Mouse (Mus musculus) limb, embryonic 11.5 days (tissue): ENCODE data around the gene Dlk1. TPM values are rescaled to one million over a fixed set of nuclear protein-coding genes. Genes with fewer than 3 reads are reported as not detected.

Source experiments
- ATAC-seq: fragments of 200-750 bp; cut with Nextera tagmentation; 2 replicates; pipeline ENCODE4 v1.8.0; 2017; ENCODE audit warnings: low read depth; ENCODE audit not compliant: insufficient number of reproducible peaks, low FRiP score, low TSS enrichment
- DNase-seq: peaks from one replicate; pipeline ENCODE4 v3.0.0-alpha.2; 2015; ENCODE audit warnings: low spot score
- H3K27ac ChIP-seq: fragments of 300-500 bp; sonication (generic); replicated peaks from 2 replicates; pipeline ENCODE4 v1.5.1; 2014; ENCODE audit warnings: low read depth, mild to moderate bottlenecking, low read length
- H3K27me3 ChIP-seq: fragments of 300-500 bp; sonication (generic); 2 replicates; pipeline ENCODE4 v1.6.1; 2014; ENCODE audit warnings: mild to moderate bottlenecking, low read length, mixed read lengths; ENCODE audit not compliant: control insufficient read depth, insufficient read depth
- H3K36me3 ChIP-seq: fragments of 300-500 bp; sonication (generic); 2 replicates; pipeline ENCODE4 v1.6.1; 2014; ENCODE audit warnings: mild to moderate bottlenecking, low read length, moderate library complexity, mixed read lengths; ENCODE audit not compliant: control insufficient read depth, insufficient read depth
- H3K4me1 ChIP-seq: fragments of 300-500 bp; sonication (generic); 2 replicates; pipeline ENCODE4 v1.6.1; 2014; ENCODE audit warnings: low read length, mixed read lengths; ENCODE audit not compliant: control insufficient read depth, insufficient read depth
- H3K4me2 ChIP-seq: fragments of 300-500 bp; sonication (generic); 2 replicates; pipeline ENCODE4 v1.6.1; 2014; ENCODE audit warnings: low read depth, mild to moderate bottlenecking, moderate library complexity; ENCODE audit not compliant: severe bottlenecking
- H3K4me3 ChIP-seq: fragments of 300-500 bp; sonication (generic); 2 replicates; pipeline ENCODE4 v1.5.1; 2014; ENCODE audit warnings: low read depth, low read length
- H3K9ac ChIP-seq: fragments of 300-500 bp; sonication (generic); 2 replicates; pipeline ENCODE4 v1.6.1; 2014; ENCODE audit warnings: mild to moderate bottlenecking, low read length
- H3K9me3 ChIP-seq: fragments of 300-500 bp; sonication (generic); 2 replicates; pipeline ENCODE4 v1.6.1; 2016; ENCODE audit warnings: low read length; ENCODE audit not compliant: control insufficient read depth
- WGBS: fragments of 180-500 bp; shearing (Covaris S2); extraction: QIAGEN DNeasy Blood & Tissue Kit; methylation state at CpG from one replicate; pipeline ENCODE4 v1.1.7; 2014; 5-methylcytosine and 5-hydroxymethylcytosine counted together
- polyA plus RNA-seq: library from polyadenylated mRNA; unstranded; fragments of >200 nt; fragmentation: Nextera tagmentation; extraction: Ambion mirVana; gene quantifications from 2 replicates; pipeline ENCODE4 v1.2.1, GENCODE M21; 2014

The Dlk1 gene
- polyA plus RNA-seq: 95.6 and 121 TPM in 2 replicates

GRCm38 (mm10) chr12:109452592-109452991 lies at the start of gene Dlk1:
Gene Dlk1, plus strand, starts transcription at chr12:109452823.
- no peaks in the 10 kb centered on the region for H3K36me3 ChIP-seq
- ATAC-seq: no peak
- DNase-seq: no peak
- 4% methylated on average over 13 of the region's 13 CpGs for WGBS
- 0 out of 2 replicates have a peak within 1 kb of the TSS, but pooled peaks have one; percentile 9 for H3K27ac ChIP-seq
- H3K4me3 ChIP-seq: peak within 1 kb of the TSS; percentile 33
- H3K9ac ChIP-seq: peak within 1 kb of the TSS; percentile 72
- H3K9me3 ChIP-seq: no peaks in the 10 kb centered on the region
- H3K4me2 ChIP-seq: peak within 1 kb of the TSS; percentile 89
- peaks cover 44% of the 10 kb centered on the region for H3K4me1 ChIP-seq
- peaks cover 26% of the 10 kb centered on the region for H3K27me3 ChIP-seq

GRCm38 (mm10) chr12:109402943-109403342 lies 49.7 kb upstream of the Dlk1 start:
- DNase-seq: no peak
- H3K4me1 ChIP-seq: peaks cover 30% of the 10 kb centered on the region
- 67% methylated on average over 5 of the region's 5 CpGs for WGBS

GRCm38 (mm10) chr12:109403752-109404151 lies 48.9 kb upstream of the Dlk1 start:
- WGBS: 30% methylated on average over 9 of the region's 9 CpGs
- no peak overlapping the region for H3K9ac ChIP-seq
- no peaks in the 10 kb centered on the region for H3K27me3 ChIP-seq
- ATAC-seq (no peak), DNase-seq (no peak)
- no peaks in the 10 kb centered on the region for H3K36me3 ChIP-seq
- H3K9me3 ChIP-seq: no peaks in the 10 kb centered on the region
- no peak overlapping the region for H3K4me3 ChIP-seq
- no peak overlapping the region for H3K27ac ChIP-seq
- peaks cover 35% of the 10 kb centered on the region for H3K4me1 ChIP-seq
- no peak overlapping the region for H3K4me2 ChIP-seq

More at GRCm38 (mm10) chr12:109402943-109403342, 49.7 kb upstream of the Dlk1 start:
- Histone ChIP-seq H3K4me3 (no peak overlapping the region), H3K9me3 (no peaks in the 10 kb centered on the region), H3K36me3 (no peaks in the 10 kb centered on the region), H3K9ac (no peak overlapping the region), H3K27ac (no peak overlapping the region), H3K4me2 (no peak overlapping the region), H3K27me3 (no peaks in the 10 kb centered on the region)
- no peak for ATAC-seq

- DNase-seq (peak; percentile 75), ATAC-seq (no peak)
- Histone ChIP-seq H3K4me3 (no peak overlapping the region), H3K4me2 (no peak overlapping the region), H3K4me1 (peaks cover 51% of the 10 kb centered on the region), H3K27ac (no peak overlapping the region; the same call in 1 of the 2 replicates), H3K36me3 (no peaks in the 10 kb centered on the region), H3K27me3 (no peaks in the 10 kb centered on the region), H3K9me3 (no peaks in the 10 kb centered on the region), H3K9ac (no peak overlapping the region)
- 16% methylated on average over 3 of the region's 3 CpGs for WGBS
Observed at GRCm38 (mm10) chr12:109406018-109406417, 46.6 kb upstream of the Dlk1 start.

GRCm38 (mm10) chr12:109410723-109411122 lies 41.9 kb upstream of the Dlk1 start:
- no peaks in the 10 kb centered on the region for H3K9me3 ChIP-seq
- WGBS: 27% methylated on average over 11 of the region's 11 CpGs
- no peaks in the 10 kb centered on the region for H3K36me3 ChIP-seq
- no peak overlapping the region for H3K4me2 ChIP-seq
- ATAC-seq: no peak
- DNase-seq: no peak
- H3K4me1 ChIP-seq: peaks cover 64% of the 10 kb centered on the region
- no peaks in the 10 kb centered on the region for H3K27me3 ChIP-seq
- 0 out of 2 replicates have a peak overlapping the region, but pooled peaks have one; percentile 26 for H3K27ac ChIP-seq
- H3K9ac ChIP-seq: no peak overlapping the region
- H3K4me3 ChIP-seq: no peak overlapping the region

- ATAC-seq: 0 out of 2 replicates have a peak, but pooled peaks have one; percentile 2
- H3K9ac ChIP-seq: peak overlapping the region; percentile 2; the same call in 1 of the 2 replicates
Observed at GRCm38 (mm10) chr12:109411172-109412070, 41.2 kb upstream of the Dlk1 start.

GRCm38 (mm10) chr12:109412071-109412440 lies 40.6 kb upstream of the Dlk1 start:
- H3K9ac ChIP-seq: peak overlapping the region; percentile 2; the same call in 1 of the 2 replicates
- 62% methylated on average over 8 of the region's 8 CpGs for WGBS

More at GRCm38 (mm10) chr12:109411172-109412070, 41.2 kb upstream of the Dlk1 start:
- Histone ChIP-seq H3K36me3 (no peaks in the 10 kb centered on the region), H3K4me3 (no peak overlapping the region), H3K9me3 (no peaks in the 10 kb centered on the region), H3K27me3 (no peaks in the 10 kb centered on the region), H3K27ac (peak overlapping the region; percentile 89), H3K4me2 (no peak overlapping the region), H3K4me1 (peaks cover 59% of the 10 kb centered on the region)
- WGBS: 53% methylated on average over 9 of the region's 9 CpGs
- DNase-seq: no peak

GRCm38 (mm10) chr12:109412675-109413074 lies 39.9 kb upstream of the Dlk1 start:
- H3K9me3 ChIP-seq: no peaks in the 10 kb centered on the region
- no peaks in the 10 kb centered on the region for H3K27me3 ChIP-seq
- no peak overlapping the region for H3K4me2 ChIP-seq
- WGBS: 9% methylated on average over 5 of the region's 5 CpGs
- ATAC-seq (peak; percentile 71), DNase-seq (peak; percentile 81)
- no peak overlapping the region for H3K9ac ChIP-seq
- H3K27ac ChIP-seq: peak overlapping the region; percentile 89
- H3K4me1 ChIP-seq: peaks cover 55% of the 10 kb centered on the region
- H3K4me3 ChIP-seq: no peak overlapping the region
- H3K36me3 ChIP-seq: no peaks in the 10 kb centered on the region

More at GRCm38 (mm10) chr12:109412071-109412440, 40.6 kb upstream of the Dlk1 start:
- Histone ChIP-seq H3K27me3 (no peaks in the 10 kb centered on the region), H3K4me3 (no peak overlapping the region), H3K9me3 (no peaks in the 10 kb centered on the region), H3K4me1 (peaks cover 57% of the 10 kb centered on the region), H3K4me2 (no peak overlapping the region), H3K36me3 (no peaks in the 10 kb centered on the region), H3K27ac (peak overlapping the region; percentile 89)
- no peak for DNase-seq
- ATAC-seq: no peak
